Mouse (Mus musculus) fibroblast of lung, adult 2 months (primary cell): ENCODE results near the gene Gjb4.

Experiments
- DNase-seq: peaks from one replicate; pipeline ENCODE4 v3.0.0-alpha.2; 2011; ENCODE audit warnings: low read depth

Gene Gjb4

DNA sequence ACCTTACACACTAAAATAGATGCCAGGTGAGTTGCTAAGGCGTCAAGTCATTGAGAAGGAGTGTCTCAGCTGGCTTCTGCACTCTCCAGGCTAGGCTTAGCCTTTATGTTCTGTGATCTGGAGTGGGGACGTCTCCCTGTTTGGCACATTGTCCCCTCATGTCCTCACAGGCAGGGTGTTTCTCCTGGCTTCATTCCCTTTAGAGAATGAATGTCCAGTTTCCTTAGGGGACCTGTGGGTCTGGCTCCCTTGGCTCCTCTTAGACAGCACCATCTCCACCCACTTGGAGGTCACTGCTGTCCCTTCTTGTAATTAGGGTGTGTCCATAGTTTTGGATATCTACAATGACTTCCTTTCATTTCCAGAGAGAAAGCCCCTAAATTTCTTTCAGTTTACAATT lies 47.0 kb downstream of the Gjb4 start:
- no peak for DNase-seq

DNA sequence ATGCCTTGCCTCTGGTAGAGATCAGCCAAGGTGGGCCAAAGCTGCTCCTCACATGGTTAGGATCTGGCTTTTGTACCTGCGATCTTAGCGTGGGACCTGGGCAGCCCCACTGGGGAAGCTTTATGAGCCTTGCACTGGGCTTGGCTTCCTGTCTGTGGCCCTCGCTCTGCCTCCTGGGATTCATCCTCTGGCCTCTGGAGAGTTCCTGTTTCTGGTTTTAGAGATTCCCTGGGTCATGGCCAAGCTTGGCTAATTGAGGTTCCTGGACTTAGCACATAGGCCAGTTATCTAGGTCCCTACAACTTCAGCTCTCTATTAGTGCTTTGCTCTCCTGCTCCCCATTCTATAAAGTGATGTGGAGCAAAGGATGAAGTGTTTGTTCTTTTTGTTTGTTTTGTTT lies 50.1 kb downstream of the Gjb4 start:
- no peak for DNase-seq
